Comparison of ENCODE assay signal across 9 mouse cellular contexts in the genomic region with DNA sequence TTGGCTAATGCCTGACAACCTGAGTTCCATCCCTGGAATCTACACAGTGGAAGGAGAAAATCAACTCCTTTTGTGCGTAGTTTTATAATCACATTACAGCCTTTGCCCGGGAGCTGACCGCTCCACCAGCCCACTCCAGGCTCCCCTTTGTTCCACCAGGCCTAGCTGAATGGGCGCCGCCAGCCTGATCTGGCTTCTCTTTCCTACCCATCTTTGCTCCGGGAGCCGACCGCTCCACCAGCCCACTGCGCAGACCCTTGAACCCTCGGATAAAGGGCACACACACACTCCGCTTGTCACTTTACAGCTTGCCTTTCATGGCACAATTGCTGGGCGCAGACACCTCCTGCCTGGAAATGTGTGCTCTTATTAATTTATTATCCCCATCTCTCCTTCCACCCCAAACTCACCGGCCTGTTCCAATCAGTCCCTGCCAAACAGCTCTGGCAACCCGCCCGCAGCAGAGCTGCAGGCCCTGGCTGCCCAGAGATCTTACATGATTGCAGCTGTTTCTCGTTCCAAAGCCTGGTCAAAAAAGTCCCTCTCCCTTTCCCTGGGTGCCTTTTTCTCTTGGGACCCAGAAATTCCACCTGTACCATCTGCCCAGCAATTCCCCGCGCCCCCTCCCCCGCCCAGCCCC. TPM values are rescaled to one million over a fixed set of nuclear protein-coding genes. Genes with fewer than 3 reads are reported as not detected.
DNase-seq lines count a peak whose midpoint lies in the region; ATAC-seq lines count a peak whose summit lies in the region.
"Had no signal": no experiment of that assay in that cellular context is flagged by ENCODE, and none has a peak within 500 bp of the region (broad histone marks: within the 10 kb centered on the region; RNA-seq: fewer than 3 reads in every experiment).

No protein-coding gene starts in this region.

- peak overlapping the region; percentile 27; the same call in 1 of the 2 replicates for H3K4me2 ChIP-seq in hindbrain, embryonic 16.5 days (ENCODE audit: low read length)
- H3K4me2 ChIP-seq in neural tube, embryonic 13.5 days = 0 out of 2 replicates have a peak overlapping the region, but pooled peaks have one; percentile 9
- H3K4me2 ChIP-seq: liver, embryonic 15.5 days had no signal

- peak; percentile 84 for ATAC-seq in hindbrain, embryonic 16.5 days
- peak; percentile 66 for ATAC-seq in neural tube, embryonic 13.5 days (ENCODE audit: low read depth)

- H3K9ac ChIP-seq in hindbrain, embryonic 16.5 days (ENCODE audit: low read depth, low read length) = no peak overlapping the region
- peak overlapping the region; percentile 45; the same call in 1 of the 2 replicates for H3K9ac ChIP-seq in neural tube, embryonic 13.5 days
- H3K9ac ChIP-seq: liver, embryonic 15.5 days had no signal

- DNase-seq in right cerebral cortex, postnatal 10 days (ENCODE audit: low spot score in 2 of 2) = peak; percentile 74 to 83
- DNase-seq in right cerebral cortex, postnatal 36 days (ENCODE audit: low spot score in 2 of 2) = no peak
- peak; percentile 55 to 77 for DNase-seq in cerebellum, postnatal 25 days
- DNase-seq in thymus, postnatal 25 days = no peak
- no peak for DNase-seq in retina, postnatal 1 day

- H3K4me3 ChIP-seq in hindbrain, embryonic 16.5 days (ENCODE audit: low read length) = no peak overlapping the region
- no peak overlapping the region for H3K4me3 ChIP-seq in neural tube, embryonic 13.5 days
- H3K4me3 ChIP-seq: liver, embryonic 15.5 days had no signal

- peak overlapping the region; percentile 9; the same call in 1 of the 2 replicates for H3K27ac ChIP-seq in hindbrain, embryonic 16.5 days (ENCODE audit: low read depth, low read length)
- peak overlapping the region; percentile 71 for H3K27ac ChIP-seq in neural tube, embryonic 13.5 days (replicated peaks)
- H3K27ac ChIP-seq: liver, embryonic 15.5 days had no signal

- no peaks in the 10 kb centered on the region for H3K9me3 ChIP-seq in hindbrain, embryonic 16.5 days (ENCODE audit: control insufficient read depth, low read length)
- H3K9me3 ChIP-seq in neural tube, embryonic 13.5 days = no peaks in the 10 kb centered on the region
- H3K9me3 ChIP-seq: liver, embryonic 15.5 days had no signal

- H3K27me3 ChIP-seq in hindbrain, embryonic 16.5 days (replicated peaks; ENCODE audit: control insufficient read depth, insufficient read depth, low read length) = no peaks in the 10 kb centered on the region
- H3K27me3 ChIP-seq in neural tube, embryonic 13.5 days = no peaks in the 10 kb centered on the region

- H3K4me1 ChIP-seq in hindbrain, embryonic 16.5 days (ENCODE audit: control insufficient read depth, insufficient read depth, low read depth, low read length) = 0 out of 2 replicates have a peak, but pooled peaks cover 9% of the 10 kb centered on the region
- H3K4me1 ChIP-seq in neural tube, embryonic 13.5 days (replicated peaks) = peaks cover 16% of the 10 kb centered on the region

- no peaks in the 10 kb centered on the region for H3K36me3 ChIP-seq in hindbrain, embryonic 16.5 days (ENCODE audit: control insufficient read depth, insufficient read depth, low read length)
- no peaks in the 10 kb centered on the region for H3K36me3 ChIP-seq in neural tube, embryonic 13.5 days
- H3K36me3 ChIP-seq: liver, embryonic 15.5 days had no signal

- 40% methylated on average over 19 of the region's 19 CpGs for WGBS in hindbrain, embryonic 16.5 days
- WGBS in neural tube, embryonic 13.5 days = 35% methylated on average over 19 of the region's 19 CpGs

RNA-seq across cellular contexts. Expression of gene Mc3r, which starts 33.9 kb away (rescaled TPM):
- 0.11 and 0.19 TPM in 2 replicates for polyA plus RNA-seq in hindbrain, embryonic 16.5 days (2015; fragmentation: Nextera tagmentation; extraction: Ambion mirVana)
- polyA plus RNA-seq in neural tube, embryonic 13.5 days (2015; fragmentation: Nextera tagmentation; extraction: Ambion mirVana) = 0.21 TPM in 1 of 2 replicates, not detected in the other
- polyA plus RNA-seq: stomach, embryonic 14.5 days had no signal

Comparison
In these comparisons a context has a peak if more than half of its experiments do, and no peak if none do; other contexts are left out.
1. DNase-seq: peak in right cerebral cortex, postnatal 10 days (2 of 2) and cerebellum, postnatal 25 days (2 of 2); none in right cerebral cortex, postnatal 36 days (0 of 2), thymus, postnatal 25 days (single experiment) and retina, postnatal 1 day (single experiment).